Mouse (Mus musculus) urinary bladder, postnatal 10 days (tissue): Measurements from ENCODE around the gene Cbx2.
A peak's percentile ranks its signal among the peaks of the same experiment; 100 is the strongest.

Source experiments
- DNase-seq: peaks from one replicate; pipeline ENCODE4 v3.0.0; 2022; ENCODE audit warnings: low spot score

Gene Cbx2

DNA sequence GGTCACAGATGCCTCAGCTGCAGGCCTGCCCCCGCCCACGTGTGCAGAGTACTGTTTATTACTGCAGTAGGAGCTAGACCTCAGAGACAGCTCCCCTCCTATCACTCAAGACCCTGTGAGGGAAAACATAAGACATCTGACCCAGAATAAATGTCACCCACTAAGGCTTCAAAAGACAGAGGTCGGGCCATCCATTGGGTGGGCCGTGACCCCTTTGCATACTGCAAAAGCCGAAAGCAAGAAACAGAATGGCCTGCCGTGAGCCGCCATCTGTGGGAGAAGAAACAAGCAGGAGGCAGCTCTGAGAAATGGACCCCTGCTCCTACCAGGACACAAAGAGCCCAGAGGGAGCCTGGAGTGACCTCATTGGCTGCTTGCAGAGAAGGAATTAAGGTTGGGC, 5.3 kb upstream of the Cbx2 start:
- DNase-seq = no peak

DNA sequence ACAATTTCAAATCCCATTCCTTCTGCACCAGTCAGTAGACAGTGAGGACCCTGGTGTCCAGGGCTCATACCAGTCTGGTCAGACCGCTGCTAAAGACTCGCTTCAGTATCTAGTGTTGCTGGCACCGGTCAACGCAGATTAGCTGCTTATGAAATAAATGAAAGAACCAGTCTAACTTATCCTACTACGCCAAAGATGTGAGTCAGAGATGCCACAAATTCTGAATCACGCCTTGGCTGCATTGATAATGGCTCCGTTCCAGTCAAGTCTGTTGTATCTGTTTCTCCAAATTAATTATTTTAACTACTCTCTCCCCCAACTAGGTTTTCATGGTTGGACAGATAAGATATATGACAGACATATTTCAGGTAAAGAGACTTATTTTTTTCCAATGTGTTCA, 1.6 kb upstream of the Cbx2 start:
- no peak for DNase-seq

DNA sequence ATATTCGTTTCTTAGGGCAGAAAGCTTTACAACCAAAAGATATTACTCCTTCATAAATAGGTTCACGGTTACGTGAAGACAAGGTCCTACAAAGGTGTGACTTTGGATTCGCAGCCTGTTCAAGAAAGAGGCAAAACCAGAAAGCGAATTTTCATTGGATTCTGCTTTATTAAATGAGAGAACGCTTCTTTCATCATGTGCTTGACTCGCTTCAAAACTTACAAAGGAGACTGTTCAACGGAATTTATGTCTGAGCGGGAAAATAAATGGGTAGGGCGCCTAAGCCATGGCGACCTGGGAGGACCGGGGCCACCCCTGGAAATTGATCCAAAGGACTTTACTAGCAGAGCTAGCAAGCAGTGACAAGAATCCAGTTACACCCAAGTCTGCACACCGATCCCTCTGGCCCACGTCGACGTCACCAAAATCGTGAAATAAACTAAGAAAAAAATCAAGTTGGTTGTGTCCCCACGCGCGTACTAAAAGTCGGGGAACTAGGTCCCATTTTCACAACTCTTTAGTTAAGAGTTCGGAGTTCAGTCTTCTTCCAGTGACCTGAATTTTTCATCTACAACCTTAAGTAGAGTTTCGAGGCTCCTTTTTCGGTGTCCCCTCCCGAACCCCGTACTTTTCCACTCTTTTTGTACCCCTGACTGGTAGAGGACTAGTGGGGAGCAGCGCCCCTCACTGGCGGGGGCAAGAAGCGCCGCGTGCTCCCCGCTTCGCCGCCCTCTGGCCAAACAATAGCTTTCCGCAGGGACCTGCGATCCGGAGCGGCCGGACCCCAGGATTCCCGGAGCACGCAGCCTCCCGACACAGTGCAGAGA, 481 bp upstream of the Cbx2 start:
- no peak for DNase-seq

DNA sequence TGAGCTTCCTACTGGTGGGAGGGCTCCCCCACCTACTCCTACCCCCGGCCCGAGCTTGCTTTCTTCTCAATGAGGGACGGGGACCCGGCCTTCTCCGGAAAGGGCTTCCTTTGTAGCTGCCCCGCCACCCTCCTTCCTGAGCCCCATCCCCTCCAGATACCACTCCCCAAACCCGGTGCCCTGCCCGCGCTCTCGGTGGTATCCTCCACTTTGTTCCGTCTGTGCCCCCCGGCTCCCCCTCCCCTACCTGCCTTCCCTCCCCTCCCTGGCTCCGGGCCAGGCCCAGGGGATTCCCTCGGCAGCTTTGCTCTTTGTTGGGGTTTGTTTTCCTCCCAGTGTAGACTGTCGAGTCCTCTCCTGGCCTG, 836 bp downstream of the Cbx2 start:
- DNase-seq = no peak

DNA sequence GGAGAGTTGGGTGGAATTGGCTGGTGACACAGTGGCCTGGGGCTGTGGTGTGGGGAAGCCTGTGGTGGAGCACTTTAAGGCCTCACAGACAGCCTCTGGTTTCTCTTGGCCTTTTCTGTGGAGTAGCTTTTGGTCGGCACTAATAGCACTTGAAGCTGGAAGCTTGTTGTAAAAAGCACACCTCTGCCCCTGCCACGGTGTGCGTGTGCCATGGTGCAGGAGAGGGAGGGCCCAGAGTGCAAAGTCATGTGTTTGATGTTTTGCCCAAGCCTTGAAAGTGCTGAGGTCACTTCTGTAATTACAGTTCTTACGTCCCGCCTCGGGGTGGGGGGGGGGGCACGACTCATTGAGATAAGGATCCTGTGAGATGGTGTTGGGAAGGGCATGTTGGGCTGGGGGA, 1.5 kb downstream of the Cbx2 start:
- no peak for DNase-seq

DNA sequence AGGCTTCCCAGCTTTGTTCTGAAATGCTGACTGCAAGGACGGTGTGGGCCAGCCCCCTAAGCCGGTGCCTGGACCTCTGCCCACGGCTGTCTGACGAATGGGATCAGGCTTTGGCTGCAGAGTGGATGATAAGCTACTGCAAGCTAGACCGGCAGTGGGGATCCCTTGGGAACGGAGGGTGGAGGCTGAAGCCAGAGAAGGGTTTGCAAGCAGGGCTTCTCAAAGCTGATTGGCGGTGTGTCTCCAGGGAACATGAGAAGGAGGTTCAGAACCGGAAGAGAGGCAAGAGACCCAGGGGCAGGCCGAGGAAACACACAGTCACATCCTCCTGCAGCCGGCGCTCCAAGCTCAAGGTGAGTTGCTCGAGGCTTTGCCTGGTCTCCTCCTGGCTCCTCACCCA, 3.4 kb downstream of the Cbx2 start:
- DNase-seq = no peak

DNA sequence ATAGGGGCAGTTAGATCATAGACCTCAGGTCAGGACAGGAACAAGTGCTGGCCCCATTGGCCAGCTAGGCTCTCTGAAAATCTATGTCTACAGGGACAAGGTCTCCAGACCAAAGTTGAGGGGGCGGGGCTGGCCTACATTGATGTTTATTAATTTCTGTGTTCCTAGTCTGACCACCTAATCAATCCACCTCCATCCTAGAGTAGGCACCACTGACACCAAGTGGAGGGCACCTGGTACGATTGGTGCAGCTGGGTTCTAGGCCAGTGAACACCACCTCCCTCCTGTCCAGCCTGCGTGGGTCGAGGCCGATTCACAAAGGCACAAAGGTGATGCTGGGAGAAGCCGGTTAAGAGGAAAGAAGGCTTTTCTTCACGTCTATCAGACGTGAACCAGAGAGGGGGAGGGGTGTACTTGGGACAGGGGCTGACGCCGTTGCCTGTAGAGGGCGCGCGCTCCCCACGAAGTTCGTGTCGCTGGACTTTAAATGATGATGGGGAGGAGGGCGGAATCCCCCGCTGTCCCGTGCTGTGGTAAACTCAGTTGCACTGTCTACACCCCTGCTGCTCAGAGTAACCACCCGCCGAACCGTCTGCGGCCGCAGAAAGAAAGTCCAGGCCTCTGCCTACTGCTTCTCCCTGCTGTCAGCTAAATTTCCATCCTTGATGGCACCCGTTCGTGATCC, 11.3 kb downstream of the Cbx2 start:
- no peak for DNase-seq

DNA sequence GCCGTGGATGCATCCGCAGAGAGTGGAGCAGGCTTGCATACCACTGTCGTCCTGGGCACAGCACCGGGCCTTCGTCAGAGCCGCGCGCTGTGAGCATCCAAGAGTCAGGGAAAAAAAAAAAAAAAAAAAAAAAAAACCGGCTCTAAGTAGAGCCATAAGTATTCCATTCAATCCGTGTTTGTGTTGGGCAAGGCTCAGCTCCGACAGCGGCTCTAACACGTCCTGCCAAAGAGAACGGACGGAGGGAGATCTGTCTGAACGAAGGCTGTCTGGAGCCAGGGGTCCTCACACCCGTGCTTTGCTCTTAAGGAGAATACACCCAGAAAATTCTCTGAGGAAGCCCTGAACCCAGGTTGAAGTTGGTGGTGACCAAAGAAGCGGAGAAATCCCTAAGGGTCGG, 11.9 kb downstream of the Cbx2 start:
- DNase-seq = no peak

DNA sequence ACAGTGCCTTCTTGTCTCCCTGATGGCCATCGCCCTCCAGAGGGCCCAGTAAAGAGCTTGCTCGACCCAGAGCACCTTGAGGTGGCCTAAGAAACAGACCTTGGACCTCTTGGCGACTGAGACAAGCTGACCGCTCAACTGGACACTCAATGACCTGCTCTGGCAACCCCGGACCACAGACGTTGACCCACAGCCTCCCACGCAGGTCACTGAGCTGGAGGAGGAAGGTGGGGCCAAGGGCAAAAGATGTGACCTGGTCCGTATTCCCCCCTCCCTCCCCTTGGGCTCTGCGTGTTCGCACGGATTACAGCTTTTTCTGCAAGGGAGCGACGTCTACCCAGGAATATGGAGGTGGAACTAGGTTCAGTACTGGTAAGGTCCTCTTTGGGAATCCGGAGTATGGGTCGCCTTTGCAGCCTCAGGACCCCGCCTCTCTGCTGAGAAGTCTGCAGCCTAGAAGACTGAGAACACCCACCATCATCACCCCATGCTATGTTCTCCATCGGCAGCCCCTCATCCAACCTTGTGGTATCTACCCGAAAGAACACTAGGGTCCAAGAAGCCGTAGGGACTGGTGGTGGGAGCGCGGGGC, 12.4 kb downstream of the Cbx2 start:
- no peak for DNase-seq

DNA sequence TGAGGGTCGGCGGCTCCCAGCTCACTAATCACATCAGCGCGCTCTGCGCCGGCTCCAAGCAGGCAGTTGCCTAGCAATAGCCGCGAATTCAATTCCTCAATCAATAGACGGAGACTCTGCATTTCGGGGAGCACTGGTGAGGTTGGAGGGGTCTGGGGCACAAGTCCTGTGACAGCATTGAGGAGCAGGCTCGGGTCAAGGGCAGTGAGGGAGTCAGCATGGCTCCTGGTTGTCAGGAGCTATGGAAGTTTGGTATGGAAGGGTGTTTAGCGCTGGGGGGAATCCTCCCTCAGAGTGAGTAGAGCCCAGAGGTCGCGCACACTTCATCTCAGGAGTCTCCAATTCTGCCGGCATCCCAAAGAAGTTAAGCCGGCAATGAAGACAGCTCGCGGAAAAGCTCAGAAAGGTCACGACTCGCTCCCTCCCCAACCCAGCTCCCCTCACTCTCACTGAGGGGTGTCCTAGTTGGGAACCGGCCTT, 13.0 kb downstream of the Cbx2 start:
- DNase-seq = no peak

DNA sequence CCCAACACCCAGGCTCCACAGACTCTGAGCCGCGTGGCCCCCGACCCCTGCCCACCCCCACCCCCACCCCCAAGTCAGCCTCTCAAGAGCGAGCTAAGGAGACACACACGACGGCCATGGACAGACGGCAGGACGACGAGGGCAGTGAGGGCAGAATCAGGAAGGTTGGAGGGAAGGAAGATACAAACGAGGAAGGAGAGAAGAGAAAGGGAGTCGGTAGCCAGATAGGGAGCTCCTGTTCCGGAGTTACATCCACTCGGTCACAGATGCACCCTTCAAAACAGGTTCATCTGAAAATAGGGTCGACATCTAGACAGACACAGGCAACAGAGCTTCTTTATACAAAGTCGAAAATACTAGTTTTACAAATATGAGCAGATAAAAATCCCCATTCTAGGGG, 13.7 kb downstream of the Cbx2 start:
- DNase-seq = no peak

DNA sequence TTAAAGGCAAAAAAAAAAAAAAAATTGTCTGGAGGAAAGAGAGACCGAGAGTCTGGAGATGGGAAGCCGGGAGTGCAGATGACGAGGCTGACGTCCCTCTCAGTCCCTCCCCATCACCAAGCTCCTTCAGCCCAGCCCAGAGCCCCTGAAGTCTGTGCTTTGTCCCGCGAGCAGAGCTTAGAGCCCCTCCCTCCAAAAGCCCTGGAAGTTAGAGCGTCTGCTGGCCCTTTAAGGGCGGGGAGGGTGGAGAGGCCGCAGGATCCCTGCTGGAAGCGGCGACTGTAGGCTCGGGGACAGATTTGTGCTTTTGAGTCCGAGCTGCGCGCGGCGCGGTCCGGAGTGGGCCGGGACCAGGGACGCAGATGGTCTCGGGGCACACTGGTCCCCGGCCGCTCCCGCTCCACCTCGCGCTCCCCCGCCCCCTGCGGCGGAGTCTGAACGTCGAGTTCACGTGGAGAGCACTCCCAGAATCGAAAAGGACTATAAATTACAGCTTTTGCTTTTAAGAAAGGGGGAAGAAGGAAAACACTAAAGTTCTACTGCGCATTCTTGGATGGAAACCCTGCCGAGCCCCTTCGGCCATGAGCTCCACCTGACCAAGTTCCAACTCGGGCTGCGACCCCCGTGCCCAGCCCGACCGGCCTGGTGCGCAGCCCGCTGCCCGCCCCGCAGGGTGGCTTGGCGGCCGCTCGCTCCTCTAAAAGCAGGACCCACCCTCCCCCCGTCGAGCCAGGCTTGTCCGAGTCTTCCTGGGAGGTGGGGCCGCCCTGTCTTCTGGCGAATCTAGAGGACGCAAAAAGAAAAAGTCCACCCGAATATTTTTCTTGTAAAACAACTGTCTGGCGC, 14.4 kb downstream of the Cbx2 start:
- DNase-seq = no peak

DNA sequence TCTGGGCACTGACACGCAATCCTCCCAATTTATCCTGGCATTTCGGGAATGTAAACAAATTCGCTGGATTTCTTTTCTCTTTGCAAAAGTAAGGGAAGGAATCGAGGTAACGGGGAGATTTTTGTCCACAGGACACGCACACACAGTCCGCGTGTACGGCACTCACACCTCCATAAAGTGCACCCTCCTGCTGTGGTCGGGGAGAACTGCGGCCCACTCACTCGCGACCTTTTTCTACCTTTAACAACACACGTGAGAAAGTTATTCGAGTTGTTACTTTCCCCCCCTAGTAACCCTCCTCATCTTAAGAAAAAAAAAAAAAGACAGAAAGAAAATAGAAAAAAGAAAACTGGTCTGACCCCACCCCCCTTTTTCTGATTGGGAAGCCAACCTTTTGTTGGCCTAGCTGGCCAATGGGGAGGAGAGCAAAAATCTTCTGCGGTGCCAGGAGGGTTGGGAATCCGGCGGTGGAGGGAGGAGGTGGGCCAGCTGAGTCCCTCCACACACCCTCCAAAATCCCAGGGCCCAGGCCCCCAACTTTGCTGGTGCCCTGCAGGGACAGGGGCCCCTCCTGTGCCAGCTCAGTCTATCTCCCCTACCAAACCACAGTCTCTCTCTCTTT, 15.1 kb downstream of the Cbx2 start:
- DNase-seq = no peak

DNA sequence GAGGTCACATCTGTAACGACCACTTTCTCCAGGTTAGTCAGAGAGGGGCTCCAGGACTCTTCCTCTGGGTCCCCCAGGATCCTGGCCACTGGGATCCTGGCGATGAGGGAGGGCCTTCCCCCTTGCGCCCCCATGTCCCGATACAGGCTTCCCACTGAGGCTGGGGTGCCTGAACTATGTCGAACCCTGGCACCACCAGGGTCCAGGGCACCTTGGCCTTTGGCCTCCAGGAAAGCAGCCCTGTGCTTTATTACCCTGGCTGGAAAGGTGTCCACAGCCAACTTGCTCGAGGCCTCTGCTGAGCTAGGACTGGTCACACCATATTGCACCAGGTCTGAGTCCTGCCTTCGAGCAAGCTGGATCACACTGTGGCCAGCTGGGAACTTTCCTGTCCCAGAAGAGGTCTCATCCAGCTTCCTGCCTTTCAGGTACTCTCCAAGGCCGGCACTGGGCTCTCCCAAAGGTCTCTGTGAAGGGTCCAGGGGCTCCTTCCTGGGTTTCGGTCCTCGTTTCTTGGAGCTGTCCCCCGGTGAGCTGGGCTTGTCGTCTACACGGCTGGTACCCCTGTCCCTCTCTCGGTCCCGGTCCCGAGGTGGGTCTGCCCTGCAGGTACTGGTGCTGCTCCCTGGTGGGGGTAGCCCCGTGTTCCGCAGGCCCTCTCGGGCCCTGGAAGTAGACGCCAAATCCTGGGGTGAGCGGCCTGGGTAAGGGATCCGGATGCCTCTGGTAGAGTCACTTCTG, 16.2 kb downstream of the Cbx2 start:
- no peak for DNase-seq

DNA sequence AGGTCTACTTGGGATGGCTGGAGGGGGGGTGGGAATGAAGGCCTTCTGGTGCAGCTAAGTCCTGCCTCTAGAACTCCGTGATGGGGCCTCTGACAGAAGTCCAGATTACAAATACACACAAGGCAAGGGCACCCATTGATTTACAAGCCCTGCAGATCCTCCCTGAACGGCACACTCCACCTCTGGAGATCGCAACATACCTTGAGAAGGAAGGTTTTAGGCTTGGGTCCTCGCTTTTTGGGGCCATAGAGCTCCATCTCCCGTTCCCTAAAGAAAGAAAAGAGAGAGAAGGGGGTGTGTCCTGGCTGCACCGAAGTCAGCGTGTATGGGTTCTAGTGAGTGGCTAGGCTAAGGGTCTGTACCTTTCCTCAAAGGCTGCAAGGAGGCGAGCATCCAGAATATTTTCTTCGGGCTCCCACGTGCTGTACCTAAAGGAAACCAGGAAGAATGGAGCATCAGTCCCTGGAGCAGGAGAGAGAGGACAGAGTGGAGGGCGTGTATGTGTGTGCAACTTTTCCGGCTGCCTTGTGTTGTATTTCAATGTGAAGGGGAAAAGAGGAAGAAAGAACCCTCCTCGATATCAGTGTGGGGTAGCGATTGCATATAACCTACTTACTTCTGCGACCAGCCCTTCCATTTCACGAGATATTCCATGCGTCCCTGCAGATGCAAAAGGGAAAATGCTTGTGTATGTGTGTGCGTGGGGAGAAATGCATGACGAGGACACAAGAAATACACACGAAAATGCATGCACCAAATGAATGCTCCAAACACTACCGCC, 17.2 kb downstream of the Cbx2 start:
- no peak for DNase-seq

DNA sequence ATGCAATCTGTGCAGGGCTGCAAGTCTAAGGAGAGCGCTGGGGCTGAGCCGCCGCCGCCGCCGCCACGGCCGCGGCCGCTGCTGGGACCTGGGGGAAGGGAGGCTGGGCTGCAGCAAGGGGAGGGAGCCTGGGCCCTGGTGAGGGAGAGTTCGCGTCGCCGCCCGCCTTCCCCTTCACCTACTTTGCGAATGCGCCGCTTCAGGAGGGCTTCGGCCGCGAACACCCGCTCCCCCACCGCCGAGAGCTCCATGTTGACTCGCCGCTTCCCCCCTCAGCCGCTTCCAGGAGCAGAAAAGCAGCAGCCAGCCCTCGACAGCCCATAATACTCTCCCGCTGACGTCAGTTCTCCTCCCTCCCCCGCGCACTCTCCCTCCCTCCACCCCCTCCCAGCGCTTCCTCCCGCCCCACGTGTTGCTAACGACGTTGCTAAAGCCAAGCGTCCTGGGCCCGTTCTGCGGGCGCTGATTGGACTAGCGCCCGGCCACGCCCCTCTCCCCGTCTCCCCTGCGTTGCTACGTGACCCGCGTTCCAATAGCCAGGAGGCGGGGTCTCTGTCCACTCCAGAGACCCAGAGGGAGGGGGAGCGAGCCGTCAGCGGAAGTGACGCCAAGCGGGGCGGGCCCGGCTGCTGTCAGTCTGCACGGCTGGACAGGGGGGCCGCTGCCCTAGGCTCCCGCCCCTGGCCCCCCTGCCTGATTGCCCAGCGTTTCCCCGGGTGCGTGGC, 18.0 kb downstream of the Cbx2 start, which contains the start of gene Cbx8:
TSS of gene Cbx8 (minus strand) at position 370 of the 725 bp plus-strand sequence.
- DNase-seq = peak; percentile 96

DNA sequence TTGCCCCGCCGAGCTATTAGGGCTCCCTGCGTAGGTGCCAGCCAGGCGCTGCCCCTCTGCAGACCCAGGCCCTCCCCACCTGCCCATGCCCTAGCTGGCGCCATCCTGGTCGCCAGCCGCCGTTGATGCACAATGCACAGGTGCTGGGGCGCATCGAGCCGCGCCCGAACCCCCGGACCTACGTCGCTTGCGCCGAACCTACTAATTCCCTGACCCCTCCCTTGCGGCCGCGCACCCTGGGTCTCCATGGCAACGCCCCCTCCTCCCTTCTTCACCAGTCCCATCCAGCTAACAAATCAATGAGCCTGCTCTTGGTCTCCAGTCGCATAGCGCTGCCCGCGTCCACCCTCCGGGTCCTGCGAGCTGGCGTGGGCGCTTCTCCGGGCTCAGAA, 18.6 kb downstream of the Cbx2 start:
- DNase-seq = no peak

DNA sequence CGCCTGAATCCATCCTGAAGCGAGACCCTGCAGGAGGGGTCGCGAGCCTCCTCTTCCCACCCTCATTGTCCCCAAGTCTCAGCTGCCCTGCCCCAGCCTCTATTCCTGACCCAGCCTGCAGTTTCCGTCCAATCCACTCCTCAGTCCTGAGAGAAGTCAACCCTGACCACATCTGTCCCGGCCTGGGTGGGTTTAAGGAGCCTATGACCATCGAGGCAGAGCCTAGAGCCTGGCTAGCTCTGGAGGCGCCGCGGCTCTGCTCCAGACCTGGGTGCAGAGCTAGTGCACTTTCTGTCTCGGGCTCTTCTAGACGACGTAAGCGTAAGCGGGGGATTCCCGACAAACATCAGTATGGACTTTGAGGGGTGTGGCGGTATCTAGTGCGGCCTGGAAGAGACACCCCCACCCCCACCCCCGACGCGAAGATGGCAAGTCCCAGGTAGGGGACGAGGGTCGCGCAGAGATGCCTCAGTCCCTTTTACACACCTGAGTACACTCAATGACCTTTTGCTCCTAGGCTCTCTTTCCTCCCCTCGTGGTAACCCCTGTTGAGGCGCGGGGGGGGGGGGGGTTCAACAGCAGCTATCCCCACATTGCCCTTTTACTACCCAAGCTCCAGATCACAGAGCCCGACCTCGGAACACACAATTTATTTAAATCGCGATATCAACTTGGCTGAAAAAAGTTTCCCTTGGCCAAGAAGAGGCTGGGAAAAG, 19.1 kb downstream of the Cbx2 start:
- no peak for DNase-seq
